Mouse (Mus musculus): ENCODE measurements at regions not wholly inside any gene's neighbourhood (a gene's known extent, or its start where the extent isn't known, plus 50 kb on each side); places are given as distances from the start of the nearest gene placed in this dataset.
"Not testable (repeated sequence)": the region's sequence is repeated elsewhere in the genome, so short reads cannot be mapped to it uniquely, and the experiment has no call there.

- no peaks in the 10 kb centered on the region for H3K4me1 ChIP-seq (ENCODE audit: control insufficient read depth, insufficient read depth, insufficient read length, low read length)
- H3K27ac ChIP-seq (replicated peaks; ENCODE audit: low read depth, low read length): no peak overlapping the region
- no peak overlapping the region for H3K4me3 ChIP-seq (ENCODE audit: insufficient read depth, low read depth, low read length)
Observed at GRCm38 (mm10) chr2:72637881-72638620, 162.1 kb downstream of the Cdca7 start.

- no peak overlapping the region for H3K4me3 ChIP-seq (ENCODE audit: insufficient read depth, low read depth, low read length)
- no peaks in the 10 kb centered on the region for H3K4me1 ChIP-seq (ENCODE audit: control insufficient read depth, insufficient read depth, insufficient read length, low read length)
- H3K27ac ChIP-seq (replicated peaks; ENCODE audit: low read depth, low read length): no peak overlapping the region
Observed at GRCm38 (mm10) chr2:72639022-72639421, 163.1 kb downstream of the Cdca7 start.

DNA sequence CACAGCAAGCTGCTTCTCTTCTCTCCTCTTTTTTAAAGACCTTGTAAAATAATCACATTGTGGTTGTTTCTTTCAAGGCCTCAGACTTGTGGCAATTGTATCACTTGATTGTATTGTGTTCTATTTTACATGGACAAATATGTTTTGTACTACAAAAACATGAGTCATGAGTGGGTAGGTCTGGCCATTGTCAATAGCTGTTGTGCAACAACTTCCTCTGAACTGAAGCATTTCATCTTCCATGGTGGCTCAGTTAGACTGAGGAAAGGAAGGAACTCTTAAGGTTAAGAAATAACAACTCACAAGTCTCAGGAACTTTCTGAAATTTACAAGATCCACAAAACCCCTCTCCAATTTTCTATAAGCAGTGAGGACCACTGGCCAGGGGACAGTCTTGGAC lies 165.3 kb downstream of the Cdca7 start:
- no peaks in the 10 kb centered on the region for H3K4me1 ChIP-seq (ENCODE audit: control insufficient read depth, insufficient read depth, insufficient read length, low read length)
- H3K4me3 ChIP-seq (ENCODE audit: insufficient read depth, low read depth, low read length): no peak overlapping the region
- no peak overlapping the region for H3K27ac ChIP-seq (replicated peaks; ENCODE audit: low read depth, low read length)

DNA sequence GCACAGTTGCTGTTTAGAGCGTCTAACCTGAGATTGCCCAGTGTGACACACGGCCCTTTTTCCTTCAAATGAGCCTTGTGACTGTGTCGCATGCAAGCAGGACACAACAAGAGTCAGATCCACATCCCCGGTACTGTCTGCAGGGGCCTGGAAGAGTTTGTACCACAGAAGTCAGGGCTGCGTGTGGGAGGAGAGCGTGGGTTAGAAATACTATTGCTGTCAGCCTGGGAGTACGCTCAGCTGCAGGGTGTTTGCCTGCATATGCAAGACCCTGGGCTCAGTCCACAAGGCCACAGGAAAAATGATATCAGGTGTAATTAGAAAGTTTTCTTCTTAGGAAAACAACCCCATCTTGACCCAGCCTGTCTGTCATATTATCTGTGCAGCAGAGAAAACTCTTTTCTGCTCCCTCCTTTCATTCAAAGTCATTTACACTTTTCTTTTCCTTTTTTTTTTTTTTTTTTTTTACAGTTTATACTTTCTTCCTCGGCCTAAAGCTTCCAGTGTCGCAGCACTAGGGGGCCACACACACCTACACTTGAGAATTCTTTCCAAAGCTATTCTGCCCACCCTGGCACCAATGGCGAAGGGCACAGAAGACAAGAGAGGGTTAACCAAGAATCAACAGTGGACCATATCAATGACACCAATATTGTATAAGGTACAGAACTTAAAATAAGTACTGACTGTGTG lies 168.3 kb downstream of the Cdca7 start:
- H3K27ac ChIP-seq (replicated peaks; ENCODE audit: low read depth, low read length): no peak overlapping the region
- H3K4me1 ChIP-seq (ENCODE audit: control insufficient read depth, insufficient read depth, insufficient read length, low read length): no peaks in the 10 kb centered on the region
- no peak overlapping the region for H3K4me3 ChIP-seq (ENCODE audit: insufficient read depth, low read depth, low read length)

GRCm38 (mm10) chr2:72647642-72648041 lies 171.7 kb downstream of the Cdca7 start:
- no peaks in the 10 kb centered on the region for H3K4me1 ChIP-seq (ENCODE audit: control insufficient read depth, insufficient read depth, insufficient read length, low read length)
- no peak overlapping the region for H3K27ac ChIP-seq (replicated peaks; ENCODE audit: low read depth, low read length)

DNA sequence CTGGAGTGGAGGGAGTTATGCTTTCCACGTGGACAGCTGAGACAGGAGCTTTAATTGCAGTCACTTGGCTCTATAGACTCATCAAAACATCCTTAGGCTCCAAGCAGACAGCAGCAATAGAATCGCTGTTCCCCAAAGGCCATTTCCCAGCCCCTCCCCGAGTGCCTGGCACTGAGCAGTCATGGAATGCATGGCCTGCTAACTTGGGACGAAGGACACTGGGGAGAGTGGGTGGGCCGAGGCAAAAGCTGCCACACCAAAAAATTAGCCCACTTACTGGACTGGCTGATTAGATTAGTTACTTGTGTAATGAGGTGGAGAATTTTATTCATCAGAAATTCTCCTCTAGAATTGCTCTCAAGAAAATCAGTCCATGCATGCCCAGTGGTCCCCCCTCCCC lies 172.3 kb downstream of the Cdca7 start:
- Histone ChIP-seq H3K4me3 (ENCODE audit: insufficient read depth, low read depth, low read length) (no peak overlapping the region), H3K27ac (replicated peaks; ENCODE audit: low read depth, low read length) (no peak overlapping the region)

More at GRCm38 (mm10) chr2:72647642-72648041, 171.7 kb downstream of the Cdca7 start:
- no peak overlapping the region for H3K4me3 ChIP-seq (ENCODE audit: insufficient read depth, low read depth, low read length)

DNA sequence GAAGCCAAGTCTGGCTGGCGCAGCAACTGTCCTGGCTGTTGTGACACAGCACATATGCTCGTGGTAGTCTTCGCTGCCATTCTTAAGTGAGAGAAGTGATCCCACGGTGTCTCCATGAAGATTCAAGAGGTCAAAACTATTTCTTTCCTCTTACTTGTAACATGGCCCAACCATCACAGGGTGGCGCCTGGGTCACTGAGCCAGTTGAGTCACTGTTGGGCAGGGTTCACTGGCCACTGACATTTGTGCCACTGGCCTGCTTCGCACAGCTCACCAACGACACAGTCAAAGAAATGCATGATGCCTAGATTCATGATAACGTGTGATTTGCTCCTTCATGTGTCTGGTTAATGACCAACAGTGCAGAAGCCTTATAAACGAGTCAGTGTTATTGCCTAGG lies 179.9 kb downstream of the Cdca7 start:
- Histone ChIP-seq H3K4me3 (ENCODE audit: insufficient read depth, low read depth, low read length) (no peak overlapping the region), H3K4me1 (ENCODE audit: control insufficient read depth, insufficient read depth, insufficient read length, low read length) (no peaks in the 10 kb centered on the region), H3K27ac (replicated peaks; ENCODE audit: low read depth, low read length) (no peak overlapping the region)

More for the DNA sequence above, 172.3 kb downstream of the Cdca7 start:
- no peaks in the 10 kb centered on the region for H3K4me1 ChIP-seq (ENCODE audit: control insufficient read depth, insufficient read depth, insufficient read length, low read length)

GRCm38 (mm10) chr2:72657101-72657920 lies 181.4 kb downstream of the Cdca7 start:
- H3K27ac ChIP-seq (replicated peaks; ENCODE audit: low read depth, low read length): no peak overlapping the region
- no peak overlapping the region for H3K4me3 ChIP-seq (ENCODE audit: insufficient read depth, low read depth, low read length)
- no peaks in the 10 kb centered on the region for H3K4me1 ChIP-seq (ENCODE audit: control insufficient read depth, insufficient read depth, insufficient read length, low read length)

DNA sequence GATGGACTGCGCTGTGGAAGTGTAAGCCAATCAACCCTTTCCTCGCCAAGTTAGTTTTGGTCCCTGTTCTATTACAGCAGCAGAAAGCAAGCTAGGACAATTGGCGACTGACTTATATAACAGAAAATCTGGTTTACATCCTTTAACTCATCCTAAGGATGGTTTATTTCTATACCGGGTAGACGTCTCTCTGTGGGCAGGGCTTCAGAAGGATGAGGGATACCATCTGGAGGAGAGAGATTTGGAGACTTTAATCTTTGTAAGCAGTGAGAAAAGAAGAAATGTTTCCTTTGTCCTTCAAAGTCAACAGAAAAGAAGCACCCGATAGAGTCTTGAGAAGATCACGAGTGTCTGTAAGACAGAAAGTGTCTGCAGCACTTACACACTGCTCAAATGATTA lies 186.4 kb downstream of the Cdca7 start:
- no peak overlapping the region for H3K27ac ChIP-seq (replicated peaks; ENCODE audit: low read depth, low read length)
- no peaks in the 10 kb centered on the region for H3K4me1 ChIP-seq (ENCODE audit: control insufficient read depth, insufficient read depth, insufficient read length, low read length)
- no peak overlapping the region for H3K4me3 ChIP-seq (ENCODE audit: insufficient read depth, low read depth, low read length)

- Histone ChIP-seq H3K4me1 (ENCODE audit: control insufficient read depth, insufficient read depth, insufficient read length, low read length) (no peaks in the 10 kb centered on the region), H3K27ac (replicated peaks; ENCODE audit: low read depth, low read length) (no peak overlapping the region), H3K4me3 (ENCODE audit: insufficient read depth, low read depth, low read length) (no peak overlapping the region)
Observed at GRCm38 (mm10) chr2:72662979-72663780, 187.2 kb downstream of the Cdca7 start.

- not testable (repeated sequence) for H3K27ac ChIP-seq (replicated peaks; ENCODE audit: low read depth, low read length)
Observed at GRCm38 (mm10) chr2:72667396-72667795, 191.4 kb downstream of the Cdca7 start.

GRCm38 (mm10) chr2:72672908-72673901 lies 197.2 kb downstream of the Cdca7 start:
- Histone ChIP-seq H3K4me3 (ENCODE audit: insufficient read depth, low read depth, low read length) (no peak overlapping the region), H3K27ac (replicated peaks; ENCODE audit: low read depth, low read length) (no peak overlapping the region), H3K4me1 (ENCODE audit: control insufficient read depth, insufficient read depth, insufficient read length, low read length) (no peaks in the 10 kb centered on the region)

More at GRCm38 (mm10) chr2:72667396-72667795, 191.4 kb downstream of the Cdca7 start:
- H3K4me3 ChIP-seq (ENCODE audit: insufficient read depth, low read depth, low read length); H3K4me1 ChIP-seq (ENCODE audit: control insufficient read depth, insufficient read depth, insufficient read length, low read length): not testable (repeated sequence)

DNA sequence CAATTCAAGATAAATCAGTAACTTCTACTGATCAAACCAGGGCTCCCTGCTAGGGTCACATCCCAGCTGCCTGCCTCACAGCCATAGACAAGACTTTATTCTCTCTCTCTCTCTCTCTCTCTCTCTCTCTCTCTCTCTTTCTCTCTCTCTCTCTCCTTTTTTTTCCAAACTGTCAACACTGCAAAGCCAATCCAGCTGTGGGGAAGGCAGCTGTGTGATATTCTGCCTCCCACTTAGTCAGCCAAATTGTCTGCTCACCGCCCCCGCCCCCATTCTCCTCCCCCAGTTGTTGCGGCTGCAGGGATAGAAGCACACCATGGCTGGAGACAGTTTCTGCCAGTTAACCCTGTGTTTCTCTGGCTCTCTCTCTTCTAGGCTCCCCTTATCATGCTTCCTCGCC lies 198.3 kb downstream of the Cdca7 start:
- no peak overlapping the region for H3K4me3 ChIP-seq (ENCODE audit: insufficient read depth, low read depth, low read length)
- no peak overlapping the region for H3K27ac ChIP-seq (replicated peaks; ENCODE audit: low read depth, low read length)
- no peaks in the 10 kb centered on the region for H3K4me1 ChIP-seq (ENCODE audit: control insufficient read depth, insufficient read depth, insufficient read length, low read length)

Data from brown adipose tissue, adult 24 weeks (tissue).